Mouse (Mus musculus) C2C12 (cell line): ENCODE results near the gene Efcab11.

Experiments used
- CTCF ChIP-seq: IDR thresholded peaks from one replicate; pipeline ENCODE4 v1.5.1; 2011; ENCODE audit not compliant: control insufficient read depth, insufficient read depth, insufficient read length
- FOSL1 ChIP-seq: IDR thresholded peaks from one replicate; pipeline ENCODE4 v1.8.0; 2011; ENCODE audit warnings: mild to moderate bottlenecking, low read length; ENCODE audit not compliant: poor library complexity, insufficient read depth, severe bottlenecking
- MAX ChIP-seq: IDR thresholded peaks from one replicate; pipeline ENCODE4 v1.6.1; 2011; ENCODE audit warnings: mild to moderate bottlenecking, control low read depth
- MYOD1 ChIP-seq: IDR thresholded peaks from one replicate; pipeline ENCODE4 v1.6.1; 2011; ENCODE audit warnings: low read depth; ENCODE audit not compliant: control insufficient read depth, insufficient read length
- MYOG ChIP-seq: IDR thresholded peaks from one replicate; pipeline ENCODE4 v1.6.1; 2011; ENCODE audit not compliant: control insufficient read depth, insufficient read length; ENCODE audit errors: extremely low read depth
- USF1 ChIP-seq: IDR thresholded peaks from one replicate; pipeline ENCODE4 v1.6.1; 2011; ENCODE audit warnings: low read depth, mild to moderate bottlenecking, control low read depth, moderate library complexity

DNA sequence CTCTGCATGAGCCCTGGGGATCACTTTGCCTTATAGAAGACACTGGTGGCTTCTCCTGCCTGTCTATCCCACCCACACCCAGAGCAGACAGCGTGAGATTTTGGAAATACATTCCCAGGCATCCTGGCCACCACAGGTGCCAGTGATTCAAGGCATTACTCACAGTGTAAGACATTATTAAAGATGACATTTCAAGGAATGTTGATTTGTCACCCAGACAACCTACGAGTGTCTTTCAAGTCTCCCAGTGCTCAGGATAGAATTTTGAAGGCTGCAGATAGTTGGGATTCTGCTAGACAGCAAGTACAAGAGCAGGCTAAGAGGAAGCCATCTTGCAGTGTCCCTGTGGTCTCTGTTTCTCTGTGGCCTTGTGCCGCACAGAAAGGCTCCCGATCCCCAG, 48.0 kb upstream of the Efcab11 start:
- TF ChIP-seq CTCF (no peak), MYOG (no peak), USF1 (no peak), MAX (no peak), FOSL1 (no peak), MYOD1 (no peak)
